ENCODE assay signal across 8 mouse cellular contexts in genomic region chr1:64738661-64739082, GRCm38 (mm10). TPM values are rescaled to one million over a fixed set of nuclear protein-coding genes. Genes with fewer than 3 reads are reported as not detected.
DNase-seq lines count a peak whose midpoint lies in the region; ATAC-seq and TF ChIP-seq lines count a peak whose summit lies in the region.

No protein-coding gene starts in this region.

- TF ChIP-seq CTCF in G1E (IDR thresholded peaks at IDR 0.05; ENCODE audit: low read depth, low read length) = no peak

- ATAC-seq in G1E (ENCODE audit: extremely low read depth, insufficient number of reproducible peaks, low FRiP score, poor library complexity, severe bottlenecking) = peak; percentile 51
- peak; percentile 21 to 31; a peak in 2 of 4 replicates for ATAC-seq in hematopoietic stem cell, adult 5-6 weeks (replicated peaks in 1 of 2; ENCODE audit: insufficient read depth in 1 of 2, low FRiP score in 2 of 2, low TSS enrichment in 1 of 2, low read depth in 1 of 2, poor library complexity in 2 of 2, severe bottlenecking in 2 of 2)
- ATAC-seq in limb, embryonic 12.5 days (ENCODE audit: insufficient number of reproducible peaks, insufficient read depth, low FRiP score, low TSS enrichment, low read depth) = no peak
- ATAC-seq in midbrain, embryonic 14.5 days (ENCODE audit: low FRiP score, low TSS enrichment) = no peak

- peaks cover 19% of the 10 kb centered on the region for H3K36me3 ChIP-seq in G1E (replicated peaks)
- 0 out of 2 replicates have a peak, but pooled peaks cover 7% of the 10 kb centered on the region for H3K36me3 ChIP-seq in embryonic facial prominence, embryonic 10.5 days (replicated peaks)
- H3K36me3 ChIP-seq in limb, embryonic 12.5 days = no peaks in the 10 kb centered on the region
- H3K36me3 ChIP-seq in midbrain, embryonic 14.5 days (ENCODE audit: control insufficient read depth, insufficient read depth, low read length) = no peaks in the 10 kb centered on the region

- H3K27ac ChIP-seq in embryonic facial prominence, embryonic 10.5 days (replicated peaks) = peak overlapping the region; percentile 67
- H3K27ac ChIP-seq in limb, embryonic 12.5 days = no peak overlapping the region
- no peak overlapping the region for H3K27ac ChIP-seq in midbrain, embryonic 14.5 days (replicated peaks; ENCODE audit: low read depth, low read length)

- peak overlapping the region; percentile 93 for H3K4me2 ChIP-seq in limb, embryonic 12.5 days
- H3K4me2 ChIP-seq in midbrain, embryonic 14.5 days (ENCODE audit: low read length) = peak overlapping the region; percentile 97

- H3K4me3 ChIP-seq in G1E (ENCODE audit: low read depth, low read length) = peak overlapping the region; percentile 90
- H3K4me3 ChIP-seq in embryonic facial prominence, embryonic 10.5 days = peak overlapping the region; percentile 71
- peak overlapping the region; percentile 62 for H3K4me3 ChIP-seq in limb, embryonic 12.5 days (replicated peaks)
- H3K4me3 ChIP-seq in midbrain, embryonic 14.5 days (replicated peaks; ENCODE audit: low read depth, low read length) = peak overlapping the region; percentile 55; the same call in 1 of the 2 replicates

- H3K4me1 ChIP-seq in G1E (ENCODE audit: insufficient read depth, low read depth, low read length) = peaks cover 58% of the 10 kb centered on the region
- peaks cover 51% of the 10 kb centered on the region for H3K4me1 ChIP-seq in embryonic facial prominence, embryonic 10.5 days
- peaks cover 48% of the 10 kb centered on the region for H3K4me1 ChIP-seq in limb, embryonic 12.5 days (replicated peaks)
- peaks cover 29% of the 10 kb centered on the region for H3K4me1 ChIP-seq in midbrain, embryonic 14.5 days (ENCODE audit: control insufficient read depth, insufficient read depth, low read length)

- WGBS in embryonic facial prominence, embryonic 10.5 days = under 1% methylated on average over 14 of the region's 14 CpGs
- WGBS in limb, embryonic 12.5 days = under 1% methylated on average over 14 of the region's 14 CpGs
- WGBS in midbrain, embryonic 14.5 days = under 1% methylated on average over 14 of the region's 14 CpGs

- no peaks in the 10 kb centered on the region for H3K27me3 ChIP-seq in G1E (ENCODE audit: insufficient read depth, low read length)
- H3K27me3 ChIP-seq in embryonic facial prominence, embryonic 10.5 days (replicated peaks; ENCODE audit: low read depth, poor library complexity, severe bottlenecking) = peaks cover 45% of the 10 kb centered on the region
- peaks cover 44% of the 10 kb centered on the region for H3K27me3 ChIP-seq in limb, embryonic 12.5 days
- peaks cover 55% of the 10 kb centered on the region for H3K27me3 ChIP-seq in midbrain, embryonic 14.5 days (ENCODE audit: control insufficient read depth, insufficient read depth, low read length)

- peak; percentile 89 for DNase-seq in 416B (ENCODE audit: low read depth)
- peak; percentile 75 for DNase-seq in G1E (ENCODE audit: low spot score)
- DNase-seq in embryonic facial prominence, embryonic 10.5 days (ENCODE audit: low spot score) = peak; percentile 64
- DNase-seq in midbrain, embryonic 14.5 days = peak; percentile 25
- DNase-seq in thymus, postnatal 10 days (ENCODE audit: low spot score in 2 of 2) = peak; percentile 8 to 20
- no peak for DNase-seq in urinary bladder, adult 18-20 months (ENCODE audit: low spot score in 2 of 2)

- H3K9me3 ChIP-seq in G1E (replicated peaks) = no peaks in the 10 kb centered on the region
- no peaks in the 10 kb centered on the region for H3K9me3 ChIP-seq in embryonic facial prominence, embryonic 10.5 days
- H3K9me3 ChIP-seq in limb, embryonic 12.5 days = no peaks in the 10 kb centered on the region
- H3K9me3 ChIP-seq in midbrain, embryonic 14.5 days (ENCODE audit: control insufficient read depth, low read length) = no peaks in the 10 kb centered on the region

- no peak overlapping the region for H3K9ac ChIP-seq in limb, embryonic 12.5 days (replicated peaks)
- no peak overlapping the region for H3K9ac ChIP-seq in midbrain, embryonic 14.5 days (replicated peaks; ENCODE audit: low read length)

RNA-seq across cellular contexts. Expression of gene Fzd5, which starts 1.1 kb away (rescaled TPM):
- 8.6 and 9.6 TPM in 2 replicates for total RNA-seq in G1E (2014; fragmentation: Nextera tagmentation)
- total RNA-seq in G1E (2017) = 3.1 and 4.4 TPM in 2 replicates
- 23.2 and 24.0 TPM in 2 replicates for polyA plus RNA-seq in G1E (2012)
- 1.8 and 2.0 TPM in 2 replicates for polyA plus RNA-seq in embryonic facial prominence, embryonic 10.5 days (2016; fragmentation: Nextera tagmentation; extraction: Ambion mirVana)
- total RNA-seq in hematopoietic stem cell, adult 5-6 weeks (2017) = 4.2 and 4.3 TPM in 2 replicates
- polyA plus RNA-seq in limb, embryonic 12.5 days (2016; fragmentation: Nextera tagmentation; extraction: Ambion mirVana) = 0.88 and 1.2 TPM in 2 replicates
- 0.16 and 0.30 TPM in 2 replicates for polyA plus RNA-seq in midbrain, embryonic 14.5 days (2014; fragmentation: Nextera tagmentation; extraction: Ambion mirVana)

RNA-seq across cellular contexts. Expression of gene Ccnyl1, which starts 48.4 kb away (rescaled TPM):
- total RNA-seq in G1E (2014; fragmentation: Nextera tagmentation) (16.3 and 19.5 TPM in 2 replicates), G1E (2017) (13.5 and 14.2 TPM in 2 replicates)
- 50.2 and 71.2 TPM in 2 replicates for polyA plus RNA-seq in G1E (2012)
- polyA plus RNA-seq in embryonic facial prominence, embryonic 10.5 days (2016; fragmentation: Nextera tagmentation; extraction: Ambion mirVana) = 5.8 and 6.1 TPM in 2 replicates
- total RNA-seq in hematopoietic stem cell, adult 5-6 weeks (2017) = 3.9 and 6.2 TPM in 2 replicates
- polyA plus RNA-seq in limb, embryonic 12.5 days (2016; fragmentation: Nextera tagmentation; extraction: Ambion mirVana) = 7.4 and 7.8 TPM in 2 replicates
- 6.1 and 9.4 TPM in 2 replicates for polyA plus RNA-seq in midbrain, embryonic 14.5 days (2014; fragmentation: Nextera tagmentation; extraction: Ambion mirVana)

Comparison
In these comparisons a context has a peak if more than half of its experiments do, and no peak if none do; other contexts are left out.
1. DNase-seq: peak in 416B (single experiment), G1E (single experiment), embryonic facial prominence, embryonic 10.5 days (single experiment), midbrain, embryonic 14.5 days (single experiment) and thymus, postnatal 10 days (2 of 2); none in urinary bladder, adult 18-20 months (0 of 2).
2. ATAC-seq: peak in G1E (single experiment) and hematopoietic stem cell, adult 5-6 weeks (2 of 2); none in limb, embryonic 12.5 days (single experiment) and midbrain, embryonic 14.5 days (single experiment).
3. Peak in every context shown above with its lines, with median percentiles within 50 percentile points of each other: H3K4me3 ChIP-seq.